Mouse (Mus musculus): ENCODE data around the gene Fam205c. TPM values are rescaled to one million over a fixed set of nuclear protein-coding genes. Genes with fewer than 3 reads are reported as not detected.
A peak's percentile ranks its signal among the peaks of the same experiment; 100 is the strongest.

Gene Fam205c
- total RNA-seq (2014; rRNA removed): not detected in 2 replicates
- 1.8 and 3.2 TPM in 2 replicates for polyA plus RNA-seq (2015; fragmentation: Nextera tagmentation; extraction: Ambion mirVana)

GRCm38 (mm10) chr4:42874134-42874533 lies at the start of gene Fam205c:
Gene Fam205c (minus strand): TSS chr4:42874234.
- no peak within 1 kb of the TSS for H3K4me2 ChIP-seq (ENCODE audit: low read depth)

GRCm38 (mm10) chr4:42922461-42922860 lies 48.4 kb upstream of the Fam205c start:
- H3K4me3 ChIP-seq (ENCODE audit: low read depth, low read length): no peak overlapping the region
- H3K9ac ChIP-seq: no peak overlapping the region
- 0 out of 2 replicates have a peak, but pooled peaks have one; percentile 3 for ATAC-seq
- no peak overlapping the region for H3K4me2 ChIP-seq (ENCODE audit: low read depth)
- H3K36me3 ChIP-seq (ENCODE audit: insufficient read depth): no peaks in the 10 kb centered on the region
- WGBS: 90% methylated on average over 8 of the region's 8 CpGs
- no peak for TF ChIP-seq CTCF (IDR thresholded peaks at IDR 0.05; ENCODE audit: low read depth)
- no peak for DNase-seq
- H3K9me3 ChIP-seq (ENCODE audit: low read length): no peaks in the 10 kb centered on the region
- 0 out of 2 replicates have a peak, but pooled peaks cover 4% of the 10 kb centered on the region for H3K4me1 ChIP-seq (ENCODE audit: insufficient read depth)
- H3K27ac ChIP-seq (ENCODE audit: low read depth, low read length): 0 out of 2 replicates have a peak overlapping the region, but pooled peaks have one; percentile 4
- no peaks in the 10 kb centered on the region for H3K27me3 ChIP-seq (ENCODE audit: insufficient read depth, low read length)

More at GRCm38 (mm10) chr4:42874134-42874533, at the start of gene Fam205c:
- no peak within 1 kb of the TSS for H3K9ac ChIP-seq
- no peak for TF ChIP-seq CTCF (IDR thresholded peaks at IDR 0.05; ENCODE audit: low read depth)
- no peaks in the 10 kb centered on the region for H3K9me3 ChIP-seq (ENCODE audit: low read length)
- WGBS: 87% methylated on average over 7 of the region's 7 CpGs
- H3K4me3 ChIP-seq (ENCODE audit: low read depth, low read length): no peak within 1 kb of the TSS
- ATAC-seq (no peak), DNase-seq (no peak)
- no peaks in the 10 kb centered on the region for H3K36me3 ChIP-seq (ENCODE audit: insufficient read depth)
- H3K27ac ChIP-seq (ENCODE audit: low read depth, low read length): no peak within 1 kb of the TSS
- no peaks in the 10 kb centered on the region for H3K27me3 ChIP-seq (ENCODE audit: insufficient read depth, low read length)
- H3K4me1 ChIP-seq (ENCODE audit: insufficient read depth): no peaks in the 10 kb centered on the region

- Histone ChIP-seq H3K9ac (no peak overlapping the region), H3K27ac (ENCODE audit: low read depth, low read length) (0 out of 2 replicates have a peak overlapping the region, but pooled peaks have one; percentile 4), H3K36me3 (ENCODE audit: insufficient read depth) (no peaks in the 10 kb centered on the region), H3K9me3 (ENCODE audit: low read length) (no peaks in the 10 kb centered on the region), H3K4me2 (ENCODE audit: low read depth) (no peak overlapping the region), H3K4me1 (ENCODE audit: insufficient read depth) (0 out of 2 replicates have a peak, but pooled peaks cover 4% of the 10 kb centered on the region), H3K27me3 (ENCODE audit: insufficient read depth, low read length) (no peaks in the 10 kb centered on the region), H3K4me3 (ENCODE audit: low read depth, low read length) (no peak overlapping the region)
- DNase-seq (no peak), ATAC-seq (peak; percentile 50; the same call in 1 of the 2 replicates)
- 65% methylated on average over 6 of the region's 6 CpGs for WGBS
- TF ChIP-seq CTCF (IDR thresholded peaks at IDR 0.05; ENCODE audit: low read depth): no peak
Observed at GRCm38 (mm10) chr4:42922056-42922455, 48.0 kb upstream of the Fam205c start.

GRCm38 (mm10) chr4:42921536-42921935 lies 47.5 kb upstream of the Fam205c start:
- H3K36me3 ChIP-seq (ENCODE audit: insufficient read depth): no peaks in the 10 kb centered on the region
- H3K9me3 ChIP-seq (ENCODE audit: low read length): no peaks in the 10 kb centered on the region
- 60% methylated on average over 2 of the region's 2 CpGs for WGBS
- 0 out of 2 replicates have a peak, but pooled peaks cover 4% of the 10 kb centered on the region for H3K4me1 ChIP-seq (ENCODE audit: insufficient read depth)
- H3K27ac ChIP-seq (ENCODE audit: low read depth, low read length): 0 out of 2 replicates have a peak overlapping the region, but pooled peaks have one; percentile 40
- no peak overlapping the region for H3K9ac ChIP-seq
- H3K27me3 ChIP-seq (ENCODE audit: insufficient read depth, low read length): no peaks in the 10 kb centered on the region
- no peak for TF ChIP-seq CTCF (IDR thresholded peaks at IDR 0.05; ENCODE audit: low read depth)
- H3K4me2 ChIP-seq (ENCODE audit: low read depth): no peak overlapping the region
- H3K4me3 ChIP-seq (ENCODE audit: low read depth, low read length): no peak overlapping the region
- ATAC-seq (no peak), DNase-seq (no peak)

- DNase-seq (no peak), ATAC-seq (no peak)
- WGBS: 87% methylated on average over 9 of the region's 9 CpGs
- Histone ChIP-seq H3K36me3 (ENCODE audit: insufficient read depth) (no peaks in the 10 kb centered on the region), H3K4me3 (ENCODE audit: low read depth, low read length) (no peak overlapping the region), H3K4me2 (ENCODE audit: low read depth) (no peak overlapping the region), H3K4me1 (ENCODE audit: insufficient read depth) (0 out of 2 replicates have a peak, but pooled peaks cover 4% of the 10 kb centered on the region), H3K27ac (ENCODE audit: low read depth, low read length) (no peak overlapping the region), H3K9me3 (ENCODE audit: low read length) (no peaks in the 10 kb centered on the region), H3K9ac (no peak overlapping the region), H3K27me3 (ENCODE audit: insufficient read depth, low read length) (no peaks in the 10 kb centered on the region)
- no peak for TF ChIP-seq CTCF (IDR thresholded peaks at IDR 0.05; ENCODE audit: low read depth)
Observed at GRCm38 (mm10) chr4:42920726-42921125, 46.7 kb upstream of the Fam205c start.

- no peaks in the 10 kb centered on the region for H3K36me3 ChIP-seq (ENCODE audit: insufficient read depth)
- H3K4me3 ChIP-seq (ENCODE audit: low read depth, low read length): peak overlapping the region; percentile 68
- peak overlapping the region; percentile 94 for H3K9ac ChIP-seq
- TF ChIP-seq CTCF (IDR thresholded peaks at IDR 0.05; ENCODE audit: low read depth): no peak
- 6% methylated on average over 26 of the region's 26 CpGs for WGBS
- ATAC-seq: peak; percentile 24
- peak overlapping the region; percentile 78 for H3K27ac ChIP-seq (ENCODE audit: low read depth, low read length)
- H3K4me1 ChIP-seq (ENCODE audit: insufficient read depth): 0 out of 2 replicates have a peak, but pooled peaks cover 4% of the 10 kb centered on the region
- no peak for DNase-seq
- peak overlapping the region; percentile 84 for H3K4me2 ChIP-seq (ENCODE audit: low read depth)
- no peaks in the 10 kb centered on the region for H3K27me3 ChIP-seq (ENCODE audit: insufficient read depth, low read length)
- H3K9me3 ChIP-seq (ENCODE audit: low read length): no peaks in the 10 kb centered on the region
Observed at GRCm38 (mm10) chr4:42917402-42917774, 43.4 kb upstream of the Fam205c start.

- DNase-seq (peak; percentile 86), ATAC-seq (peak; percentile 87)
- peak within 1 kb of the TSS; percentile 78 for H3K27ac ChIP-seq (ENCODE audit: low read depth, low read length)
- H3K27me3 ChIP-seq (ENCODE audit: insufficient read depth, low read length): no peaks in the 10 kb centered on the region
- H3K9ac ChIP-seq: peak within 1 kb of the TSS; percentile 94
- H3K4me2 ChIP-seq (ENCODE audit: low read depth): peak within 1 kb of the TSS; percentile 84
- 0 out of 2 replicates have a peak, but pooled peaks cover 4% of the 10 kb centered on the region for H3K4me1 ChIP-seq (ENCODE audit: insufficient read depth)
- no peaks in the 10 kb centered on the region for H3K36me3 ChIP-seq (ENCODE audit: insufficient read depth)
- H3K9me3 ChIP-seq (ENCODE audit: low read length): no peaks in the 10 kb centered on the region
- H3K4me3 ChIP-seq (ENCODE audit: low read depth, low read length): peak within 1 kb of the TSS; percentile 68
- WGBS: 4% methylated on average over 80 of the region's 90 CpGs
- no peak for TF ChIP-seq CTCF (IDR thresholded peaks at IDR 0.05; ENCODE audit: low read depth)
Observed at GRCm38 (mm10) chr4:42916617-42917401, 42.8 kb upstream of the Fam205c start, which contains the start of gene Phf24. Gene Phf24 (plus strand): TSS chr4:42916660.
